Mouse (Mus musculus) liver, postnatal 0 days (tissue): Measurements from ENCODE around the gene Sgcb.

Experiments
- CTCF ChIP-seq: sonication (generic); IDR thresholded peaks from 2 replicates; pipeline ENCODE4 v1.5.1; 2016; ENCODE audit warnings: antibody characterized with exemption, low read depth
- EP300 ChIP-seq: IDR thresholded peaks from 2 replicates; pipeline ENCODE4 v1.6.1; 2016; ENCODE audit warnings: antibody characterized with exemption, low read depth, mild to moderate bottlenecking

DNA sequence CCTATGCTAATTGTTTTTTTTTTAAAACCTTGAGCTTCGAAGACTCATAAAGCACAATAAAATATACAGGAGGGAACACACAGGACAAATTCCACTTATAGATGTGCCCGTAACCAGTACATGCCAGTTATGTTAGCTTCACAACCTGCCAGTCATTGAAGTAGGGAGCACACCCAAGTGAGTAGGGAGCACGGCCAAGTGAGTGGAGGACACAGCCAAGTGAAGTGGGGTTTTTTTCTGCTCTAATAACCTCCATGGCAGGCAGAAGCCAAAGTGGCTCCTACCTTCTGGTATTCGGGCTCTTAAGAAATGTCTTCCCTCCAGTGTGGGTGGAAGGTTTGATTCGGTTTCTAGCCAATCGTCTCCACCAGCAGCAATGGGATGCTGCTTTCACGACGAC is 34.3 kb downstream of the Sgcb start:
- TF ChIP-seq CTCF: no peak
- no peak for TF ChIP-seq EP300
